Mouse (Mus musculus): Measurements from ENCODE around the gene Tmem263. TPM values are rescaled to one million over a fixed set of nuclear protein-coding genes. Genes with fewer than 3 reads are reported as not detected.

The Tmem263 gene
- total and polyA plus RNA-seq, 3 experiments, result 12.0 to 27.9 (median 19.8) TPM

DNA sequence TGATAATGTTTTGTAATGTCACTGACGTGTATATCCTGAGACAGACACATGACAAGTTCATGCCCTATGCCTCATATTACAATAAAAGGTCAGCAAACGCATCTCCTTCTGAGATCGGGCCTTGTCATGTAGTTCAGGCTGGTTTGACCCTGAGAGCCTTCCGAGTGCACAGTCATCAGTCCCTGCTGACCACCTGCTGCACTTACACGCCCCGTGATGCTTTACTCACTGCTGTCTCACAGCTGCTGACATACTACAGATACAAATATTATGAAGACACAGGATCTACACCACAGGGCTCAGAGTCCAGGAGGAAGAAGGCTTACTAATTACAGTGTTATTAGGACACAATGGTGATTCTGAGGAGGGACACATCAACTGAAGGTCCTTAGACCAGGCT lies 34.1 kb downstream of the Tmem263 start:
- no peak for DNase-seq (ENCODE audit: extremely low read depth)
- H3K4me2 ChIP-seq (ENCODE audit: insufficient read depth, low read depth, poor library complexity, severe bottlenecking), result no peak overlapping the region
- H3K9ac ChIP-seq (ENCODE audit: insufficient read depth, low read depth), result no peak overlapping the region
- in situ Hi-C loops (cut with MboI; ENCODE audit: low pct_ligation_motif_present, low pct_unique_long_range_greater_than_20kb, low sequenced_read_pairs) (no loop called here), dilution Hi-C loops (cut with MboI; ENCODE audit: extremely low pct_ligation_motif_present, extremely low pct_unique_long_range_greater_than_20kb, low sequenced_read_pairs) (no loop called here)
- no peaks in the 10 kb centered on the region for H3K27me3 ChIP-seq (replicated peaks)
- H3K4me3 ChIP-seq (replicated peaks in 1 of 3; ENCODE audit: low read depth in 2 of 3, low read length in 2 of 3, poor library complexity in 1 of 3), result no peak overlapping the region
- no peaks in the 10 kb centered on the region for H3K79me2 ChIP-seq (replicated peaks; ENCODE audit: control insufficient read depth, extremely low read depth, insufficient read depth, poor library complexity, severe bottlenecking)
- H3K36me3 ChIP-seq (replicated peaks in 1 of 2; ENCODE audit: control insufficient read depth in 1 of 2, insufficient read depth in 1 of 2, low read length in 1 of 2), result peaks cover 0 to 47% of the 10 kb centered on the region in 2 experiments
- no peak overlapping the region for H3K27ac ChIP-seq (ENCODE audit: insufficient read depth, low read depth)
- no peak for TF ChIP-seq HCFC1 (IDR thresholded peaks at IDR 0.05; ENCODE audit: low read depth, low read length)
- no peaks in the 10 kb centered on the region for H3K9me3 ChIP-seq (replicated peaks; ENCODE audit: low read length)
- peaks cover 0 to 16% of the 10 kb centered on the region in 2 experiments; a peak in 1 of 4 replicates for H3K4me1 ChIP-seq (ENCODE audit: control insufficient read depth in 1 of 2, insufficient read depth in 2 of 2)

GRCm38 (mm10) chr10:85141465-85141864 lies 39.0 kb downstream of the Tmem263 start:
- Histone ChIP-seq H3K9me3 (replicated peaks; ENCODE audit: low read length) (no peaks in the 10 kb centered on the region), H3K9ac (ENCODE audit: insufficient read depth, low read depth) (no peak overlapping the region), H3K79me2 (replicated peaks; ENCODE audit: control insufficient read depth, extremely low read depth, insufficient read depth, poor library complexity, severe bottlenecking) (no peaks in the 10 kb centered on the region), H3K27ac (ENCODE audit: insufficient read depth, low read depth) (no peak overlapping the region), H3K36me3 (replicated peaks in 1 of 2; ENCODE audit: control insufficient read depth in 1 of 2, insufficient read depth in 1 of 2, low read length in 1 of 2) (peaks cover 7 to 64% of the 10 kb centered on the region in 2 experiments), H3K27me3 (replicated peaks) (no peaks in the 10 kb centered on the region), H3K4me1 (ENCODE audit: control insufficient read depth in 1 of 2, insufficient read depth in 2 of 2) (peaks cover 0 to 6% of the 10 kb centered on the region in 2 experiments; a peak in 1 of 4 replicates), H3K4me2 (ENCODE audit: insufficient read depth, low read depth, poor library complexity, severe bottlenecking) (no peak overlapping the region), H3K4me3 (replicated peaks in 1 of 3; ENCODE audit: low read depth in 2 of 3, low read length in 2 of 3, poor library complexity in 1 of 3) (no peak overlapping the region)
- no peak for DNase-seq (ENCODE audit: extremely low read depth)
- in situ Hi-C loops (cut with MboI; ENCODE audit: low pct_ligation_motif_present, low pct_unique_long_range_greater_than_20kb, low sequenced_read_pairs) (no loop called here), dilution Hi-C loops (cut with MboI; ENCODE audit: extremely low pct_ligation_motif_present, extremely low pct_unique_long_range_greater_than_20kb, low sequenced_read_pairs) (no loop called here)
- TF ChIP-seq JUND (conservative IDR thresholded peaks at IDR 0.05; ENCODE audit: low read depth, low read length) (no peak), ZMIZ1 (IDR thresholded peaks at IDR 0.05; ENCODE audit: low read depth, low read length) (no peak), SMC3 (IDR thresholded peaks at IDR 0.05; ENCODE audit: low read depth, low read length) (no peak), IRF4 (IDR thresholded peaks at IDR 0.05; ENCODE audit: low read depth, low read length) (no peak), CHD1 (IDR thresholded peaks at IDR 0.05; ENCODE audit: low read depth, low read length) (no peak), UBTF (IDR thresholded peaks at IDR 0.05; ENCODE audit: low read depth, low read length) (no peak), MAZ (IDR thresholded peaks at IDR 0.05; ENCODE audit: low read depth, low read length) (no peak), MYC (IDR thresholded peaks at IDR 0.05; ENCODE audit: low read depth, low read length) (no peak), ZKSCAN1 (IDR thresholded peaks at IDR 0.05; ENCODE audit: borderline replicate concordance, low read depth, low read length) (no peak), HCFC1 (IDR thresholded peaks at IDR 0.05; ENCODE audit: low read depth, low read length) (no peak), ETS1 (conservative IDR thresholded peaks at IDR 0.05; ENCODE audit: low read depth, low read length) (no peak), NRF1 (IDR thresholded peaks at IDR 0.05; ENCODE audit: low read depth, low read length) (no peak), JUN (IDR thresholded peaks at IDR 0.05; ENCODE audit: insufficient read depth, low read depth, low read length) (no peak), EP300 (IDR thresholded peaks at IDR 0.05; ENCODE audit: low read length) (no peak), TCF12 (IDR thresholded peaks at IDR 0.05; ENCODE audit: low read depth, low read length) (no peak), MAX (IDR thresholded peaks at IDR 0.05; ENCODE audit: low read length) (no peak), TBP (conservative IDR thresholded peaks at IDR 0.05; ENCODE audit: low read depth, low read length) (no peak)
